Mouse (Mus musculus) lung, postnatal 0 days (tissue): ENCODE data around the gene Fez2.

ENCODE experiments used
- CTCF ChIP-seq: IDR thresholded peaks from 2 replicates; pipeline ENCODE4 v1.5.1; 2016; ENCODE audit warnings: antibody characterized with exemption, mild to moderate bottlenecking
- EP300 ChIP-seq: IDR thresholded peaks from 2 replicates; pipeline ENCODE4 v1.6.1; 2016; ENCODE audit warnings: antibody characterized with exemption, mild to moderate bottlenecking, control low read depth

GRCm38 (mm10) chr17:78453529-78453928 is 35.6 kb upstream of the Fez2 start:
- TF ChIP-seq CTCF (no peak), EP300 (no peak)
